Mouse (Mus musculus) thymus, adult 2 months (tissue): ENCODE data around the gene Enox1. TPM values are rescaled to one million over a fixed set of nuclear protein-coding genes. Genes with fewer than 3 reads are reported as not detected.

Experiments used
- DNase-seq: peaks from one replicate; pipeline ENCODE4 v3.0.0; 2021
- H3K27ac ChIP-seq: fragments of 200-500 bp; 2 replicates; pipeline ENCODE4 v1.5.1; 2012; ENCODE audit warnings: low read length, control low read depth; ENCODE audit not compliant: control insufficient read depth, insufficient read depth
- H3K27me3 ChIP-seq: fragments of 200-500 bp; 2 replicates; pipeline ENCODE4 v1.6.1; 2012; ENCODE audit warnings: mild to moderate bottlenecking, low read length, moderate library complexity, mixed read lengths; ENCODE audit not compliant: control insufficient read depth, insufficient read depth
- H3K36me3 ChIP-seq: fragments of 200-500 bp; 2 replicates; pipeline ENCODE4 v1.6.1; 2012; ENCODE audit warnings: mild to moderate bottlenecking, low read length, moderate library complexity; ENCODE audit not compliant: control insufficient read depth, insufficient read depth
- H3K4me1 ChIP-seq: fragments of 200-500 bp; replicated peaks from 2 replicates; pipeline ENCODE4 v1.6.1; 2012; ENCODE audit warnings: low read length; ENCODE audit not compliant: control insufficient read depth, insufficient read depth
- H3K4me3 ChIP-seq: fragments of 200-500 bp; 2 replicates; pipeline ENCODE4 v1.5.1; 2012; ENCODE audit warnings: mild to moderate bottlenecking, low read length, control low read depth, moderate library complexity; ENCODE audit not compliant: control insufficient read depth, insufficient read depth
- CTCF ChIP-seq: fragments of 200-500 bp; IDR thresholded peaks from 2 replicates; pipeline ENCODE4 v1.5.1; 2012; ENCODE audit warnings: mild to moderate bottlenecking, control low read depth, low read length, moderate library complexity, borderline replicate concordance; ENCODE audit not compliant: control insufficient read depth, poor library complexity, insufficient read depth; ENCODE audit errors: extremely low read depth
- POLR2A ChIP-seq: fragments of 200-500 bp; IDR thresholded peaks from 2 replicates; pipeline ENCODE4 v1.6.1; 2012; ENCODE audit warnings: mild to moderate bottlenecking, low read length, control low read depth, moderate library complexity; ENCODE audit not compliant: control insufficient read depth, poor library complexity, insufficient read depth; ENCODE audit errors: extremely low read depth
- WGBS: fragments of 180-500 bp; shearing (Covaris S2); methylation state at CpG from one replicate; pipeline ENCODE4 v1.1.7; 2018; 5-methylcytosine and 5-hydroxymethylcytosine counted together
- polyA plus RNA-seq: library from polyadenylated mRNA; depleted of rRNA; stranded (reverse); fragments of >200 nt; gene quantifications from 2 replicates; pipeline ENCODE4 v1.2.3, GENCODE M21; 2012

The Enox1 gene
- polyA plus RNA-seq, 1 experiment: 0.38 TPM

DNA sequence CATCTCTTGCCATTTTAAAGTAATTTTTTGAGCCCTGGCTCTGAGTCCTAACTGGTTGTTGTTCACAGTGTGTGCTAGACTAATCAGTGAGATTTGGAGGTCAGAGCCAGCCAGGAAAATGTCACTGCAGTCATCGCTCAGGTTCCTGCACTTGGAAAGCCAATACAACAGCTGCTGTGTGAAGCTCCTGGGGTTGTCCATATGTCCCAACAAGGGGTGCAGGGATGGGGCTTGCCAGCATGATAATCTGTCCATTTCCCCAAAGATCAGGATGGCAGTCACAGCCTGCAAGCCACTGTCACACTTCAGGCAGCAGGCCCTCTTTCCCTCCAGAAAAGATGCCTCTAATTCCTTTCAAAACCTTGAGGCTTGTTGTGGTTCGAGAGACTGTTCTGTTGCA lies 483.0 kb downstream of the Enox1 start:
- Histone ChIP-seq H3K4me3 (no peak overlapping the region), H3K27ac (no peak overlapping the region), H3K36me3 (no peaks in the 10 kb centered on the region), H3K27me3 (no peaks in the 10 kb centered on the region), H3K4me1 (no peaks in the 10 kb centered on the region)
- no peak for TF ChIP-seq CTCF
- TF ChIP-seq POLR2A: no peak
- no peak for DNase-seq
- 91% methylated on average over 2 of the region's 2 CpGs for WGBS

- Histone ChIP-seq H3K4me1 (no peaks in the 10 kb centered on the region), H3K36me3 (no peaks in the 10 kb centered on the region), H3K27me3 (no peaks in the 10 kb centered on the region), H3K27ac (no peak overlapping the region), H3K4me3 (no peak overlapping the region)
- no peak for DNase-seq
- WGBS: 92% methylated on average over 6 of the region's 6 CpGs
- TF ChIP-seq CTCF (no peak), POLR2A (no peak)
These were observed 485.8 kb downstream of the Enox1 start for GRCm38 (mm10) chr14:77642314-77642713.

DNA sequence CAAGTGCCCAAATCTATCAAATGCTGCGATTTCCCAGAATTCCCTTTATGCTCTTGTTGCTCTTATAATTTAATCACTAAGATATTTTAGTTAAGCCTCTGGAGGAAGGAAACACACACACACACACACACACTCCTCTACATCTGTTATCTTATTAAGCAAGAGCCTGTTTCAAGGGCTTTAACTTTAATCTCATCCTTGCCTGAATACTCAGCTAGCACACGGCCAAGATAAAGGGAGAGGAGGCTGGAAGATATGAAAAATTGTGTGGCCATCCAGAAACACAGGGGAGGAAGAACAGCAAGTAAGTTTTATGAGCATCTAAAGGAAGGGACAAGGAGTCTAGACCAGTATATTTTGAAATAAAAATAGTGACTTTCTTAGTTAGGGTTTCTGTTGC lies 489.6 kb downstream of the Enox1 start:
- no peak overlapping the region for H3K4me3 ChIP-seq
- TF ChIP-seq CTCF (no peak), POLR2A (no peak)
- WGBS: 95% methylated on average over 2 of the region's 2 CpGs
- DNase-seq: no peak
- no peaks in the 10 kb centered on the region for H3K27me3 ChIP-seq
- H3K4me1 ChIP-seq: no peaks in the 10 kb centered on the region
- no peaks in the 10 kb centered on the region for H3K36me3 ChIP-seq
- H3K27ac ChIP-seq: no peak overlapping the region

GRCm38 (mm10) chr14:77647017-77647416 lies 490.5 kb downstream of the Enox1 start:
- 97% methylated on average over 6 of the region's 6 CpGs for WGBS
- DNase-seq: no peak
- TF ChIP-seq POLR2A: no peak
- no peak for TF ChIP-seq CTCF
- no peaks in the 10 kb centered on the region for H3K27me3 ChIP-seq
- no peak overlapping the region for H3K4me3 ChIP-seq
- H3K4me1 ChIP-seq: no peaks in the 10 kb centered on the region
- H3K36me3 ChIP-seq: no peaks in the 10 kb centered on the region
- no peak overlapping the region for H3K27ac ChIP-seq

DNA sequence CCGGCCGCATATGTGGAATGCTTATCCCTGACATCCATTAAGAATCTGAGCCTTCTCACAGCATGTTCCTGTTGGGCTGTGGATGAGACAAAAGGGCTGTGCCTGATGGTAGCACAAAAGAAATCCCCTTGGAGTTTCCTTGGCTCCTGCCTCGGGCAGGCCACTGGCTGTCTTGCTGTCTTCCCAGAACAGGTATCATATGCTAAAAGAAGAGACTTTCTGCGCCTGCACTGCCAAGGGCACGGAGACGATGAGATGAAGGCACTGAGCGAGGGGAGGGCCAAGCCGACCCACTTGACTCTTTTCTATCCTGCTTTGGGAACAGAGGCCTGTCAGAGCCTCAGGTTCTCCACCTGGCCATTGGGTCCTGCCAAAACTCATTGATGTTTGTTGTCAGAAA lies 491.7 kb downstream of the Enox1 start:
- H3K27ac ChIP-seq: no peak overlapping the region
- TF ChIP-seq CTCF (no peak), POLR2A (no peak)
- no peaks in the 10 kb centered on the region for H3K4me1 ChIP-seq
- H3K4me3 ChIP-seq: no peak overlapping the region
- H3K27me3 ChIP-seq: no peaks in the 10 kb centered on the region
- no peak for DNase-seq
- no peaks in the 10 kb centered on the region for H3K36me3 ChIP-seq
- 90% methylated on average over 8 of the region's 8 CpGs for WGBS

GRCm38 (mm10) chr14:77658739-77659138 lies 502.2 kb downstream of the Enox1 start:
- TF ChIP-seq CTCF (no peak), POLR2A (no peak)
- no peak for DNase-seq
- H3K36me3 ChIP-seq: no peaks in the 10 kb centered on the region
- no peak overlapping the region for H3K4me3 ChIP-seq
- no peaks in the 10 kb centered on the region for H3K4me1 ChIP-seq
- 95% methylated on average over 4 of the region's 4 CpGs for WGBS
- H3K27ac ChIP-seq: no peak overlapping the region
- H3K27me3 ChIP-seq: no peaks in the 10 kb centered on the region

GRCm38 (mm10) chr14:77662273-77662672 lies 505.7 kb downstream of the Enox1 start:
- DNase-seq: no peak
- Histone ChIP-seq H3K27me3 (no peaks in the 10 kb centered on the region), H3K4me3 (no peak overlapping the region), H3K36me3 (no peaks in the 10 kb centered on the region), H3K27ac (no peak overlapping the region), H3K4me1 (no peaks in the 10 kb centered on the region)
- no peak for TF ChIP-seq POLR2A
- no peak for TF ChIP-seq CTCF
- 50% methylated on average over 7 of the region's 7 CpGs for WGBS
